Mouse (Mus musculus) lung, postnatal 0 days (tissue): ENCODE measurements around the gene Gmip.

ENCODE experiments used
- CTCF ChIP-seq: IDR thresholded peaks from 2 replicates; pipeline ENCODE4 v1.5.1; 2016; ENCODE audit warnings: antibody characterized with exemption, mild to moderate bottlenecking
- EP300 ChIP-seq: IDR thresholded peaks from 2 replicates; pipeline ENCODE4 v1.6.1; 2016; ENCODE audit warnings: antibody characterized with exemption, mild to moderate bottlenecking, control low read depth

GRCm38 (mm10) chr8:69801796-69802195 is 6.7 kb upstream of the Gmip start:
- no peak for TF ChIP-seq CTCF
- no peak for TF ChIP-seq EP300
